ENCODE assay signal across 27 mouse cellular contexts in genomic region chr14:85287460-85287859, GRCm38 (mm10).
DNase-seq lines count a peak whose midpoint lies in the region; ATAC-seq and TF ChIP-seq lines count a peak whose summit lies in the region.
"Had no signal": no experiment of that assay in that cellular context is flagged by ENCODE, and none has a peak within 500 bp of the region (broad histone marks: within the 10 kb centered on the region; RNA-seq: fewer than 3 reads in every experiment).

No protein-coding gene starts in this region.

- 0 out of 2 replicates have a peak, but pooled peaks have one; percentile 39 for ATAC-seq in intestine, embryonic 15.5 days
- ATAC-seq in intestine, postnatal 0 days = no peak
- peak; percentile 82 to 85; a peak in 3 of 4 replicates for ATAC-seq in hematopoietic stem cell, adult 5-6 weeks (replicated peaks in 1 of 2; ENCODE audit: insufficient read depth in 1 of 2, low FRiP score in 2 of 2, low TSS enrichment in 1 of 2, low read depth in 1 of 2, poor library complexity in 2 of 2, severe bottlenecking in 2 of 2)
- ATAC-seq in megakaryocyte progenitor cell, adult 5-6 weeks (replicated peaks; ENCODE audit: poor library complexity) = peak; percentile 92
- ATAC-seq: forebrain, embryonic 15.5 days; hindbrain, postnatal 0 days; inflammation-experienced regulatory T-cells, adult 6 months had no signal

- H3K9me3 ChIP-seq in intestine, embryonic 15.5 days = no peaks in the 10 kb centered on the region
- H3K9me3 ChIP-seq in intestine, postnatal 0 days (ENCODE audit: control insufficient read depth) = no peaks in the 10 kb centered on the region
- H3K9me3 ChIP-seq: embryonic facial prominence, embryonic 10.5 days; embryonic facial prominence, embryonic 13.5 days; forebrain, embryonic 12.5 days; forebrain, embryonic 15.5 days; heart, embryonic 10.5 days had no signal

- H3K4me2 ChIP-seq in intestine, embryonic 15.5 days (replicated peaks) = no peak overlapping the region
- no peak overlapping the region for H3K4me2 ChIP-seq in intestine, postnatal 0 days (replicated peaks; ENCODE audit: low read depth)
- H3K4me2 ChIP-seq: embryonic facial prominence, embryonic 13.5 days; forebrain, embryonic 12.5 days; forebrain, embryonic 15.5 days; hindbrain, embryonic 14.5 days had no signal

- no peak overlapping the region for H3K4me3 ChIP-seq in intestine, embryonic 15.5 days (replicated peaks)
- no peak overlapping the region for H3K4me3 ChIP-seq in intestine, postnatal 0 days (ENCODE audit: low read depth, low read length)
- H3K4me3 ChIP-seq: embryonic facial prominence, embryonic 10.5 days; embryonic facial prominence, embryonic 13.5 days; erythroblast, embryonic 14.5 days; forebrain, embryonic 12.5 days; forebrain, embryonic 15.5 days; heart, adult 2 months; heart, embryonic 10.5 days had no signal

- no peak for DNase-seq in kidney, adult 8-10 months
- no peak for DNase-seq in heart, postnatal 36 days
- DNase-seq: adrenal gland, adult 2 months; adrenal gland, postnatal 14 days; B cell, adult 2 months; cerebellum, adult 11 months; cerebellum, adult 2 months; cerebellum, adult 9-11 months; cerebellum, postnatal 25 days; embryo, embryonic 11 days; gastrocnemius, postnatal 25 days; heart, adult 2 months had no signal

- no peak overlapping the region for H3K27ac ChIP-seq in intestine, embryonic 15.5 days
- no peak overlapping the region for H3K27ac ChIP-seq in intestine, postnatal 0 days (ENCODE audit: low read depth, low read length)
- H3K27ac ChIP-seq: embryonic facial prominence, embryonic 10.5 days; embryonic facial prominence, embryonic 13.5 days; forebrain, embryonic 12.5 days; forebrain, embryonic 15.5 days; heart, adult 2 months; heart, embryonic 10.5 days; hindbrain, embryonic 14.5 days; hindbrain, postnatal 0 days had no signal

- TF ChIP-seq CTCF in intestine, postnatal 0 days (IDR thresholded peaks at IDR 0.05; ENCODE audit: low read depth) = no peak

- H3K4me1 ChIP-seq in intestine, embryonic 15.5 days (replicated peaks) = no peaks in the 10 kb centered on the region
- no peaks in the 10 kb centered on the region for H3K4me1 ChIP-seq in intestine, postnatal 0 days (replicated peaks; ENCODE audit: control insufficient read depth, insufficient read depth, low read length)
- H3K4me1 ChIP-seq: embryonic facial prominence, embryonic 10.5 days; embryonic facial prominence, embryonic 13.5 days; forebrain, embryonic 12.5 days; forebrain, embryonic 15.5 days; heart, embryonic 10.5 days had no signal

- no peaks in the 10 kb centered on the region for H3K27me3 ChIP-seq in intestine, embryonic 15.5 days (replicated peaks)
- H3K27me3 ChIP-seq in intestine, postnatal 0 days (replicated peaks; ENCODE audit: control insufficient read depth, insufficient read depth, low read length) = no peaks in the 10 kb centered on the region
- H3K27me3 ChIP-seq: CH12.LX; embryonic facial prominence, embryonic 13.5 days; forebrain, embryonic 12.5 days; forebrain, embryonic 15.5 days had no signal

- H3K9ac ChIP-seq in intestine, embryonic 15.5 days = no peak overlapping the region
- no peak overlapping the region for H3K9ac ChIP-seq in intestine, postnatal 0 days (ENCODE audit: low read depth, low read length)
- H3K9ac ChIP-seq: embryonic facial prominence, embryonic 13.5 days; forebrain, embryonic 12.5 days; forebrain, embryonic 15.5 days; hindbrain, embryonic 14.5 days had no signal

- 66% methylated on average over 2 of the region's 2 CpGs for WGBS in intestine, embryonic 15.5 days
- WGBS in intestine, postnatal 0 days = 48% methylated on average over 2 of the region's 2 CpGs

- intact Hi-C loops in heart, postnatal 36 days (cut with DNase I) = no loop called here

- no peaks in the 10 kb centered on the region for H3K36me3 ChIP-seq in intestine, embryonic 15.5 days
- no peaks in the 10 kb centered on the region for H3K36me3 ChIP-seq in intestine, postnatal 0 days (ENCODE audit: control insufficient read depth, insufficient read depth)
- H3K36me3 ChIP-seq: embryonic facial prominence, embryonic 10.5 days; embryonic facial prominence, embryonic 13.5 days; forebrain, embryonic 12.5 days; forebrain, embryonic 15.5 days; G1E; heart, embryonic 10.5 days had no signal
